Mouse (Mus musculus) bone marrow macrophage, adult 2 months (primary cell): ENCODE data around the gene Mgat2.

Experiments used
- CTCF ChIP-seq: IDR thresholded peaks from 2 replicates; pipeline ENCODE4 v1.5.1; 2012; ENCODE audit warnings: low read depth, mild to moderate bottlenecking, low read length, moderate library complexity
- POLR2A ChIP-seq: IDR thresholded peaks from 2 replicates; pipeline ENCODE4 v1.6.1; 2012; ENCODE audit warnings: mild to moderate bottlenecking, low read depth, low read length, borderline replicate concordance

DNA sequence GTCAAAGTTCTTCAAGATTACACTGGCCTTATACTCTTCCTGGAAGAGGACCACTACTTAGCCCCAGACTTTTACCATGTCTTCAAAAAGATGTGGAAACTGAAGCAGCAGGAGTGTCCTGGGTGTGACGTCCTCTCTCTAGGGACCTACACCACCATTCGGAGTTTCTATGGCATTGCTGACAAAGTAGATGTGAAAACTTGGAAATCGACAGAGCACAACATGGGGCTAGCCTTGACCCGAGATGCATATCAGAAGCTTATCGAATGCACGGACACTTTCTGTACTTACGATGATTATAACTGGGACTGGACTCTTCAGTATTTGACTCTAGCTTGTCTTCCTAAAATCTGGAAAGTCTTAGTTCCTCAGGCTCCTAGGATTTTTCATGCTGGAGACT is 1.4 kb downstream of the Mgat2 start:
- TF ChIP-seq CTCF (no peak), POLR2A (no peak)
